Mouse (Mus musculus) spleen, postnatal 36 days (tissue): ENCODE results near the gene Kif5a.
A peak's percentile ranks its signal among the peaks of the same experiment; 100 is the strongest.

Experiments used
- DNase-seq, 2 experiments: peaks; one replicate each; pipeline ENCODE4 v3.0.0; 2022; ENCODE audit warnings: low spot score in 2 of 2, mixed read lengths in 1 of 2

Gene Kif5a

DNA sequence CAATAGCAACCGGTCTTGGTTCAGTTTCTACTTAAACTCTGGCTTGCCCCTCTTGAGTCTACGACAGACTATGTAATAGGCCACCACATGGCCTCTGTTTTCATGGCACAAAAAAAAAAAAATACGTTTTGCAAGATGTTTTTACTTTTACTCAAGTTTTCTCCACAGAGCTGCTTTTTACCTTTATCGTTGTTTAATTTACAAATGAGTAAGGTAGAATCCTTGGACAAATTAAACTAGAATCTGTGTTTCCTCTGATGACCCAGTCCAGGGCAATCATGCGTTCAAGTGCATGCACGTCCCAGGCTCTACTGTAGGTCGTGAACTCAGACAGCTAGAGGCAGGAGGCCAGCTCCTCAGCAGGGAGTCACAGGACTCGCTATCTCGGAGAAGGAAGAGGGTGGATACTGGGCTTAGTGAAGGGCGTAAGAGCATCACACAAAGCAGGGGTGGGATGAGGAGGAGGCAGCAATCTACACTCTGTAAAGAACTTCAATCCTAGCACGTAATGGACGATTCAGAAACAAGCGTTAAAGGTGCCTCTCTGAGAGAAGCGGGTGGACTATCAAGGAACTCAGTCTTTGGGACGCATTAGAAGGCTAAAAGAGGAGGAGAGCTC lies 26.5 kb upstream of the Kif5a start:
- DNase-seq: peak; percentile 54 to 59

DNA sequence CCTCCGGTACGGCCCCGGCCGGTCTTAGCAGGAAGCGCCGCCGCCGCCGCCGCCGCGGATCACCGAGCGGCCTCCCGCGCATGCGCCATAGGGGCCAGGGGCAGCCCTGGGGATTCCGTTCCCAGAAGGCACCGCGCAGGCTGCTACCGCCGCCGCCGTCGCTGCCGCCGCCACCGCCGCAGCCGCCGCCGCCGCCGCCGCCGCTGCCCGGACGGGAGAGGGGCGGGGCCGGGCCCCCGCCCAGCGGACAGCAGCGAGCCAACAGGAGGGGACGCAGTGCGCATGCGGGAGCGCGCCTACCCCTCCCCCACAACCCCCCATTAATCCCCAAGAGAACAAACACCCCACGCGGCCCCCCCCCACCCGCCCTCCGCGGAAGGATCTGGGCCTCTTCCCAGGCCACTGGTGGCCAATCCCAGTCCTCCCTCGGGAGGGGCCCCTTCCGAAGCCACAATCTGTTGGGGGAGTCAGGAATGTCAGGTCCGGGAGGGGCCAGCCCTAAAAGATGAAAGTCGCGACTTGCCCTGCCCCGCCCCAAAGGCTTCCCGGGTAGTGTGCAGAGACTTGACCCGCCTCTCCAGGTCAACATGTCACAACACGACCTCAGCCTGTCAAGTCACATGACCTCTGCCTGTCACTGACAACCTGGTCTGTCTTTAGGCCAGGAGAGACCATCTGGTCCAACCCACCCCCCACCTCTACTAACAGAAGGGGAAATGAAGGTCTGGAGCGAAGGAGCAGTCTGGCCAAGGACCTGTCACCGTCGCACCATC lies 25.8 kb upstream of the Kif5a start, which contains the start of gene Mbd6:
TSS of gene Mbd6 (minus strand) at position 219 of the 773 bp plus-strand sequence.
- DNase-seq: peak; percentile 90 to 91

DNA sequence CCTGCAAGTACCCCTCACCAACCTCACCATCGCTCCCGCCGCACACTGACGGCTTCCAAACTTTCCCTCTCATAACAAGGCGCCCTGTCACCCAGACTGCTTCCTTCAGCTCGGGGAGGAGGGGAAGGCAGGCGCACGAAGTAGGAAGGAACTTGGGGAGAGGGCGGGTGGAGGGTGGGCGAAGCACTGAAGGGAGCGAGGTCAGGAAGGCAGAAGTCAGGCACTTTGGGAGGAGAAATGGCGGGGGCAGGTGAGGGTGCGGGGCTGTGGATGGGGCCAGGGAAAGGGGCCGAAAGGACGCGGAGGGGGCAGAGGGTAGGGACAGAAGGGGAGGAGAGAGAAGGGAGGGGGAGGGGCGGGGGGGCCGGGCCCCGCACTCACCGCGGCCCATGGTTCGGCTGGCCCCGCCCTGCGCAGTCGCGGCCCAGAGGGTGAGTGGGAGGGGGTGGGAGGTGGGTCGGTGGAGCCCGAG lies 25.2 kb upstream of the Kif5a start:
- DNase-seq: peak; percentile 45 to 57

DNA sequence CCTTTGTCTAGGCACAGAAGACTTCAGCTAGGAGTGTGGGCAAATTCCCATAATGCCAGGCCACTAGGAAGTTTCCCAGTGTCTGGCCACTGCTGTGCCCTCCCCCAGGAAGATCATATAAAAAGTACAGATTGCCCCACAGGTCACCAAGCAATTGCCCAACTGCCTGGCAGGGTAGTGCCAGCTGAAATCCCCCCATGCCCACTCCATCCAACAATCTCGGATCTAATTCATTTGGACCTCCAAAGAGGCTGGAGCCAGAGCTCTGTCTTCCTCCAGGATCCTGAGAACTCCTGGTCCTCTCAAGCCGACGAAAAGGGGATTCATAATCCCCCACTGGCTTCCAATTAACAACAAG lies 24.8 kb upstream of the Kif5a start:
- DNase-seq: no peak

DNA sequence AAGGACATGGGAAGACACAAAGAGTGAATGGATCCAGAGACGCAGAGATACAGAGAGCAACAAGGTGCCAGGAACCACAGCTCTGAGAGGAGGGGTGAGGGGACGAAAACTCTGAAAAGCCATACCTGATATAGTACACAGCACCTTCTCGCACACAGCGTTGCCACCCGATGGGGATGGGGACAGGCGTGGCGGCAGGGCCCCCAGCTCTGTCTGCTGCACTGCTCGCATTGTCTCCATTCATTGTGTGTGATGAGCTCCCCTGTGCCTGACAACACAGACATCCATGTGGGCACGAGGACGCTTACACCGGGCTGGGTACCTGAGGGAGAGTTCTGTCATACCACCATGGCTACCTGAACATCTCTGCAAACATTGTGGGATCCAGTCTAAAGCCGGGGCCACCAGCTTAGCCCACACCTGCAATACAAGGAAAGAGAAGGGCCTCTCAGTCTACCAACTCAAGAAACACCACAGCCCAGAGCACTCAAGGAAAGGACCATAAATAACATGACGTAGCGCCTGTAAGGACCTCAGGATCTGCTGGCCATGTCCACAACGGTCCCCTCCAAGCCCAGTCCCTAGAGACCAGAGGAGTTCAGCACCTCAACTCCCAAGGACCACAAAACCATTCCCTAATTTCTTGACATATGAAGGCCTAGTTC lies 24.3 kb upstream of the Kif5a start:
- DNase-seq: no peak

DNA sequence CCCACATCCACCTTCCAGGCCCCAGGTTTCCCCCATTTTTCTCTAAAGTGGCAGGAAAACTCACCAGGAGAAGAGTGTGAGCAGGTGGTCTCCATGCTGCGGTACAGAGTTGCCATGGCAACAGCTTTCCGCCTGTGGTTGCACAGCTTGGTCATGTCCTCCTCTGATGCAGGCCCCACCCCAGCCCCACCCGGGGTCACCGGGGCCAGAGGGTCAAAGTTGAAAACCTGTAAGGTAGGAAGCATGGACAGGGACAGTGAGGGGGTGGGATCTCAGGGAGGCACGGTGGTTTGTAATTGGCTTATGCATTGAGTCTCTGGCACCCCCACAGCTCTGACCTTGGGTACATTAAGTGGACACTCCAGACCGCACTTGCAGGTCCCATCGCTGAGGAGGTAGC lies 23.6 kb upstream of the Kif5a start:
- no peak for DNase-seq

DNA sequence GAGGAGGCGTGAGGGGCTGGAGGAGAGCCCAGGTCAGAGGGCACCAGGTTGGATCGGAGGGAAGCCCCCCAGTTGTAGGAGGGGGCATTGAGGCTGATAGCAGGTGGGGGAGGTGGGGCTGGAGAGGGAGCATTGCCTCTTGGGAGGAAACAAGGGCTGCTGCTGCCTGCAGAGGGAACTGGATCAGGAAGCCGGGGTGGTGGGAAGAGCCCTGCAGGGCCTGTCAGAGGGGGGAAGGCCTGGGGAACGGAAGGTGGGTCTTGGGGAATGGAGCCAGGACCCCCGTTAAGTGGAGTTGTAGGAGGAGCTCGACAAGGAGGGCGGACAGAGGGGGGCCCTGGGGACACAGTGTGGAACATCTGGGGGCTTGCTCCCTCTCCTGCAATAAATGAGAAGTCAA lies 23.0 kb upstream of the Kif5a start:
- no peak for DNase-seq

DNA sequence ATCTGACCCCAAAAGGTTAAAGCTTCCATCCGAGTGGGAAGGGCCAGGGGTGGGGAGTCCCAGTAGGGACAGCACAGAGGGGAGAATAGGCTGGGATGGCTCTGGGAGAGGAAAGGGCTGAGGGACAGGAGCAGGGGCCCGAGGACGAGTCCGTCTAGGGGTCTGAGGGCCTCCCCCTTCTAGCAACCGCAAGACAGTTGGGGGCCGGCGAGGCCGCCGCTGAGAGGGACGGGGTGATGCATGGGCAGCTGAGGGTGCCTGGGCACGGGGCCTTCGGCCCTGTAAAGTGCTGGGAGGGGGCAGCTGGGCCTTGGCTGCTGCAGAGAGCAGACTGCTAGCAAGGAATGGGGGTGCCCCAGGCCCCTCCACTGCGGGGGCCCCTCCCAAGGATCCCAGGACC lies 22.5 kb upstream of the Kif5a start:
- no peak for DNase-seq

DNA sequence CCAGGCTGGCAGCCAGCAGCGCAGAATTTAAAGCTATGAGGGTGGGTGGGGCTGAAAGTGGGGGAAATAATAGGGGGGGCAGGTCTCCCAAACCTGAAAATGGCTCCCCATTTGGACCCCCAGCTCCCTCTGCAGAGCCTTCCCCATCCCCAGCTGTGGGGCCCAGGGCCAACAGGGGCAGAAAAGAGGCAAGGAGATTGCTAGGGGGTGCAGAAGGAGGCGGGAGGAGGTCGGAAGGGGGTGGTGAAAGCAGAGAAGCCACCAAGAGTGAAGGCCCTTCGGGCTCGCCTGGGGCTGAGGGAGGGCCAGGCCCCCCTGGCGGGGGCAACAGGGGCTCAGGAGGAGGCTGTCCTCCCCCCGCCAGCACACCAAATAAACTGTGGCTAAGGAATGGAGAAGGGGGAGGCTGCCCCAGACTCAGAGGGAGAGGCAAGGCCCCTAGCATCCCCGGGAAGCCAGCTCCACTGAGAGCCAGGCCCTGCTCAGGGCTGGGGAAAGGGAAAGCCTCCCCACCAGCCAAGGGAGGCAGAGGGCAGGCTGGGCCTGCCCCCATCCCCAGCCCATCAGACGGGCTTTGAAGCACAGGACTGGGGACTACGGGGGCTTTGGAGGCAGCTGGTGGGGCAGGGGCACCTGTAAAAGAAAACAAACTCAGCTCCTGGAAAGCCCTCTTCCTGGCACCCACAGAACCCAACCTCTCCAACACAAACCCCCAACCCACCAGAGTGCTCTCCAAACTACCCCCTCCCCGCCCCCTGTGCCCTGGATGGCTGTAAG lies 21.8 kb upstream of the Kif5a start:
- no peak for DNase-seq

DNA sequence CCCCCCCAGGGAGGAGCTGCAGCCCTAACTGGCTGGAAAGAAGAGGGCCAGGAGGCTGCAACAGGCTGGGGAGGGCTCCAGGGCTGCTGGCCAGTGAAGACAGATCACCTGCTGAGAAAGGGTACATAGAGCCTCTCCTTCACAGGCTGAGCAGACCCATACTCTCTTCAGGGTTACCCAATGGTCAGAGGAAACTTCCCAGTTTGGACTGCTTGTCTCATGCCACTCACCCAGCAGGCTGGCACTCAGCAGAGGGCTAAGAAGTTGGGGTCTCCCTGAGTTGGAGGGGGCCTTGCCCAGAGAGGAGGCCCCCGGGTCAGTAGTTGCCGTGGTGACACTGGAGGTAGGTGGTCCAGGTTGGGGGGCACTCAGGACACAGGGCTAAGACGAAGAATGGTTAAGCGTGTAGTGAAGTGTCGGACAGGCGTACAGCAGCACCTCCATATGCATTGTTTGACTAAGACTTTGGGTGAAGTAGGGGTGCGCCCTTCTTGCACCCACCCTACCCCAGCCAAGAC lies 21.0 kb upstream of the Kif5a start:
- DNase-seq: no peak

DNA sequence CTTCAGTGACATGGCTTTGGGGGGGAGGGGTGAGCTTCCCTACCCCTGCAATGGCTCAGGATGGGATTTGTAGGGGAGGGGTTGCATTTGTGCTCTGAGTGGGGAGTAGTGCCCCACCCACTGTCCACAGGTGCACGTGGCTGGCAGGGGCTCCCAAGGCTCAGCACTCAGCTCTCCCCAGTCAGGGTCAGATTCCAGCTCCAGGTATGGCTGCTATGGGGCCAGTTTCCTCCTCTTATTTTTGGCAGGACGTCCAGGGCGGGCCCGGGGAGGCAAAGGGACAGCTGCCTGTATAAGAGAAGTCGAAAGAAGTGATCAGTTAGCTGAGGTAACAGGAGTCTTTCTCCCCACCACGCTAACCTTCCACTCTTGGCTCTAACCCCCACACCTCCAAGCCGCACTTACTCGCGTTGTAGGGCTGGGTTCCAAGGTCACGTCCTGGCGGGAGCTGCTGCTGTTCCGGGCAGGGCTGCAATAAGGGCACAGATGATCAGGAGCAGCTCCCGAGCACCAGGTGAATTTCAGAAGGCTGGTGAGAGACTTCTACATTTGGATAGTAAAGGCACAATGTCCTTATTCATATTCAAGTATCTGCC lies 19.6 kb upstream of the Kif5a start:
- no peak for DNase-seq

DNA sequence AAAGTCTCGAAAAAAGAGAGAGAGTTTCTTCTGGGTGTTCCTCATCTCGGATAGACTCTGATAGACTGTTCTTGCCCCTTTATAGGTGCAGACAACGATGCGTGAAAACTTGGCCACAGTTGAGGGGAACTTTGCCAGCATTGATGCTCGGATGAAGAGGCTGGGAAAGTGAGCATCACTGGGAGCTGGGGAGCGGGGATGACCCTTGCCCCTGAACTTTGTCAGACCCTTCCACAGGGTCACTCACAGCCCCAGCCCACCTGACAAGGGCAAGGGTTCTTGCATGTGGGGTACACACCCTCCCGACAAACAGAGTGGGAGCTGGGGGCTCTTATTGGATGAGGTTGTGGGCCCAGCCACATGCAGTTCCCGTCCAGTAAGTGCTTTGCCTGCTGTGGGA lies 18.2 kb upstream of the Kif5a start:
- no peak for DNase-seq

DNA sequence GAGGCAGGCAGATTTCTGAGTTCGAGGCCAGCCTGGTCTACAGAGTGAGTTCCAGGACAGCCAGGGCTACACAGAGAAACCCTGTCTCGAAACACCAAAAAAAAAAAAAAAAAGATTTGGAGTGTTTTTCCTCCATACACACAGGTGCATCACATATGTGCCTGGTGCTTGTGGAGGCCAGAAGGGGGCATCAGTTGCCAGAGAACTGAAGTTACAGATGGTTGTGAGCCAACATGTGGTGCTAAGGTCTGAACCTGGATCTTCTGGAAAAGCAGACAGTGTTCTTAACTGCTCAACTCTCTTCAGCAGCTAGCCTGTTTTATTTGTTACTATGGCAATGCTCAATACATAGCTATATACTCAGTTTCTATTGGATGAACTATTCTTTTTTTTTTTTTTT lies 16.6 kb upstream of the Kif5a start:
- no peak for DNase-seq

DNA sequence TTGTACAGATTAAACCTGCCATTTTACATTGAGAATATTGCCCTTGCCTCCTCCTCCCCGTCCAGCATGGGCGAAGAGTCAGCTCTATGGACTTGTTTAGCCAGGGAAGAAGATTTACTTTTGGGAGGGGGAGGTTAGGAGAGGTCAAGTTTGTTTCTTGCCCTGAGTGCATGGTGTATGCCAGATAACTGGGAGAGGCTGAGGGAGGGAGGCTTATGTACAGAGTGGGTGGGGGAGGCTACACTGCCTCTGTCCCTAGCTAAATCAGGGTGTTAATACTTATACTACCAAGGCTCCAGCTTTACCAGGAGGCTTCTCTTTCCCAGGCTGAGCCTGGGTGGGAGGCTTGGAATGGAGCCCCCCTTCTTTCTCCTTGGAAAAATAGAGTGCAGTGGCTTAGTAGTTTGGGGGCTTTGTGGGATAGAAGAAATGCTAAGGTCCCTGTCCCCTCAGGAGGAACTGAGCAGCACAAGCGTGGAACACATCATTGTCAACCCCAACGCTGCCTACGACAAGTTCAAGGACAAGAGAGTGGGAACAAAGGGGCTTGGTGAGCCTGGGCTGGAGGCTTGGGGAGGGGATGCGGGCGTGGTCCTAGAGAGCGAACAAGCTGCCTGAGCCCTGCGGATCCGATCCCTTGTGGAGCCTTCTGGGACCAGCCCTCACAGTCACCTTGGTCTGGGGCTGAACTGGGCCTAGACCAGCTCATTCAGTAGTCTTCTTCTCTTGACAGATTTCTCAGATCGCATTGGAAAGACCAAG lies 11.3 kb upstream of the Kif5a start:
- no peak for DNase-seq

DNA sequence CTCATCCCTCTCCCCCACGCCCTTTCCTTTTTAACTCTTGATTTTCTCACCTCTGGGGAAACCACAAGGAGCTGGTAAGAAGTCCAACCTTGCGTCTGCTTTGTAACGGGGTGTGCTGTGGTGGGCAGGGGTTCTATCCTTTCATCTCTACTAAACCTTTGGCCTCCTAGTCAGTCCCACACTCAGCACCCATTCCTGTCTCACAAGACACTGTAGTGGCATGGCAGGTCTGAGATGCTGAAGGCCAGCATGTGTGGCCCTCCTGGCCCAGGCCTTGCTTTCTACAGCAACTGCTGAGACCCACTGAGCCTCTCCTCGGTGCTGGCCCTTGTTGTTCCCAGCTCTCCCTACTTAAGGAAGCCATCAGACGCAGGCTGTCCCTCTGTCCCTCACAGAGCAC lies 9.2 kb upstream of the Kif5a start:
- no peak for DNase-seq

DNA sequence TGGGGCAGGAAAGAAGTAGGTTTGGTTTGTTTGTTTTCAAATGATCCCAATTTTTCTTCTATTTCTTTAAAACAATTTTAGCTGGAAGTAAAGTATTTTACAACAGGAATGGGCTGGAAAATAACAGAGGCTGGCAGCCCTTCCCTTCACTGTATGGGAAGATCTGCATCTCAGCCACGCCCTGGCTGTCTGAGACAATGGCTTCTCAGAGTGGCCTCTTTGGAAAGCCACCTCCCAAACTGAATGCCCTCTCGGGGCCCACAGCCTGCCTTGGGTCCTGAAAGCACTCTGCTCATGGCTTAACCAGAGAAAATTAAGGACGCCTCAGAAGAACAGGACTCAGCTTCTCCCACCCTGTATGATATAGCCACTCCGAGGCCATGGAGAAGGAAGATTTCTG lies 6.7 kb upstream of the Kif5a start:
- DNase-seq: no peak

DNA sequence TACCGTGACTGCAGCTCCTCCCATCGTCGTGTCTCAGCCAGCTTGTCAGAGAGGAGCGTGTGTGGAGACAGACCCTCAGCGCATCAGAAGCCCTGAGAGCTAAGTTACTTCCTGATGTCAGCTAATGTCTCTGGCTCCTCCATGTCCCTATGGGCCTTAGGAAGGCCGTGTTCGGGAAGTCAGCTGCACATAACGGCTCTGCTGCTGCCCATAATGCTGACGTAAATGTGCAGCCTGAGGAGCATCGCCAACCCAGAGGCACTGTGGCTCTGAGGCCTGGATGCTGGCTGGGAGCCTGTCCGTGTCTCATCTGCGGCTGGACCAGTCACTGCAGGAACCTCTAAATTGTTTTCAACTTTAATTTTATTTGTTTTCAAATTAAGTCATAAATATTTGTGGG lies 5.9 kb upstream of the Kif5a start:
- no peak for DNase-seq

DNA sequence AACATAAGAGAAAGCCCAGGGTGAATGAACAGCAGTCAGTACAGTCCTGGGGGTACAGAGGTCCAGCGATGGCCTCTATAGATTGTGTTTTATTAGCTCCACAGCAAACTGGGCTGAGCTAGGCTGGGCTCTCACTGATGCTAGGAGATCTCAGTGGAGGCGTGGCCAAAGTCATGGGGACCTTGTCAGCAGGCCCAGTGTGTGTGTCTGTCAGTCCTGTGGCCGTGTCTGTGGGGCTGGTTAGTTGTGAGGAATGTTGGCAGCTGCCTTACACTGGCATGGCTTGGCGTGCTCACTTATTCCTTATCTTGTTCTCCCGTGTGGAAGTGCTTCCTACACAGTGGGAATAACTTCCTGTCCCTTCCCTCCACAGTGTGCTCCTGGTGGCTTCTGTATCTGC lies 5.3 kb upstream of the Kif5a start:
- DNase-seq: no peak

DNA sequence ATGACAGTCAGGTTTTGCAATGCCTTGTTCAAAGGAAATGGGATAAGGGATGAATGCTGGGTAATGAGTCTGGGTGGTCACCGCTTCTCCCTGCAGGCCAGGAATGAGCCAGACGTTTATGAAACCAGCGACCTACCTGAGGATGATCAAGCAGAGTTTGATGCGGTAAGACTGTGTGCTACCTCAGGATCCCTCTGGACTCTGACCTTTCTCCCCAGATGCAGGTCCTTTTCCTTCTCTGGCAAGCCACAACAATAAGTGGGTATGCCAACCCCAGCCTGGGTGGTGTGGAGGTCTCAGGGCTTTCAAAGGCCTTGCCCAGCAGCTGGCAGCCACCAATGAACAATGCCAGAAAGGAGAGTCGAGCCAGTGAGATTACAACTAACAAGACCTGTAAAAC lies 4.2 kb upstream of the Kif5a start:
- no peak for DNase-seq

DNA sequence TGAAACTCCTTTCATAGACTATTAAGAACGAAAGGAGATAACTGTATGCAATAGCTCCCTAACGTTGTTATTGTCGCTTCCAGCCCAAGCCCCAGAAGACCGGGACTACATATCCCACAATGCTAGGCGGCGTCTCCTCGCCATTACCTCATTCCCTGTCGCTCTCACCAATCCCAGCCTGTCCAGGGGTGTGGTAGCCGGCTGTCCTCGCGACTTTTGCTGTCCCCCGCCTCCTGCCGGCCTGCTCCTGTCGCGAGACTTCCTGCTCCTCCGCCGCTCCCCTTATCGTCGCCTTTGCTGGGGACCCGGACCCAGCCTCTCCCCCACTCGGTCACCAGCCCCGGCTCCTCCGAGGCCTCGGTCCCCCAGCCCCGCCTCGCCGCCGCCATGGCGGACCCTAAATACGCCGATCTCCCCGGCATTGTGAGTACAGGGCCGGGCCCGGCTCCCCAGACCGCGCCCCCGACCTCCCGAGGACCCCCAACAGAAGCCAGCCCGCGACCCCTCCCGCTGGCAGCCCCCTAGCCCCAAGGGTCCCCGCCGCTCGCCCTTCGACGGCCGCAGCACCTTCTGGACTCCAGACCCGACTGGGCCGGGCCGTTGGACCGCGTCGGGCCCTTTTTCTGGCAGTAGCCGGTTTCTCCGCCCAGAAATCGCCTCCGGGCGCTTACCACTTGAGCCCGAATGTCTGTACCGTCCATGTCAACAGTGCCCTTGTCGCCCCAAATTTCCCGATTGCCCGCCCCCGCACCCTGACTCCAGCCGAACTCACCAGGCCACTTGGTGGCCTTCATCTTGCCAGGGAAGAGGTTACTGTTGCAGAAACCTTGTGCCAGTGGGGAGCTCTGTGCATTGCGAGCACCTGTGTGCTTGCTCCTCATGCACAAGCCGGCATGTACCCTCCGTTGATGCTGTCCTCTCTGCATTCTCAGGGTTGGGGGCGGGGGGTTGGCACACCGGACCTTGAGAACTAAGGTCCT lies 3.3 kb upstream of the Kif5a start, which contains the start of gene Dctn2:
TSS of gene Dctn2 (plus strand) at position 257 of the 980 bp plus-strand sequence.
- DNase-seq: peak; percentile 94 to 95
